Mouse (Mus musculus) limb, embryonic 14.5 days (tissue): ENCODE measurements at regions not wholly inside any gene's neighbourhood (a gene's known extent, or its start where the extent isn't known, plus 50 kb on each side); places are given as distances from the start of the nearest gene placed in this dataset.

Experiments
- ATAC-seq: fragments of 200-750 bp; cut with Nextera tagmentation; 2 replicates; pipeline ENCODE4 v1.8.0; 2017; ENCODE audit warnings: low read depth, moderate number of reproducible peaks, moderate TSS enrichment; ENCODE audit not compliant: low FRiP score
- DNase-seq: peaks from one replicate; pipeline ENCODE4 v3.0.0-alpha.2; 2015; ENCODE audit warnings: low spot score
- H3K27ac ChIP-seq: fragments of 300-500 bp; sonication (generic); replicated peaks from 2 replicates; pipeline ENCODE4 v1.5.1; 2014; ENCODE audit warnings: low read depth, mild to moderate bottlenecking, low read length, moderate library complexity, mixed read lengths
- H3K27me3 ChIP-seq: fragments of 300-500 bp; sonication (generic); 2 replicates; pipeline ENCODE4 v1.6.1; 2014; ENCODE audit warnings: low read length, mixed read lengths; ENCODE audit not compliant: control insufficient read depth, insufficient read depth
- H3K36me3 ChIP-seq: fragments of 300-500 bp; sonication (generic); 2 replicates; pipeline ENCODE4 v1.6.1; 2014; ENCODE audit warnings: mild to moderate bottlenecking, low read length, moderate library complexity, mixed read lengths; ENCODE audit not compliant: control insufficient read depth, insufficient read depth
- H3K4me1 ChIP-seq: fragments of 300-500 bp; sonication (generic); 2 replicates; pipeline ENCODE4 v1.6.1; 2014; ENCODE audit warnings: antibody characterized with exemption, low read length, mixed read lengths; ENCODE audit not compliant: control insufficient read depth, insufficient read depth
- H3K4me2 ChIP-seq: fragments of 300-500 bp; sonication (generic); replicated peaks from 2 replicates; pipeline ENCODE4 v1.6.1; 2014; ENCODE audit warnings: low read depth, mild to moderate bottlenecking, low read length, moderate library complexity; ENCODE audit not compliant: severe bottlenecking
- H3K4me3 ChIP-seq: fragments of 300-500 bp; sonication (generic); replicated peaks from 2 replicates; pipeline ENCODE4 v1.5.1; 2014; ENCODE audit warnings: low read length
- H3K9ac ChIP-seq: fragments of 300-500 bp; sonication (generic); 2 replicates; pipeline ENCODE4 v1.6.1; 2014; ENCODE audit warnings: mild to moderate bottlenecking, low read depth, low read length, moderate library complexity; ENCODE audit not compliant: severe bottlenecking
- H3K9me3 ChIP-seq: fragments of 300-500 bp; sonication (generic); 2 replicates; pipeline ENCODE4 v1.6.1; 2016; ENCODE audit warnings: low read length; ENCODE audit not compliant: control insufficient read depth
- POLR2A ChIP-seq: fragments of 200-500 bp; IDR thresholded peaks from 2 replicates; pipeline ENCODE4 v1.8.0; 2012; ENCODE audit warnings: inconsistent platforms, mild to moderate bottlenecking, moderate library complexity, borderline replicate concordance; ENCODE audit not compliant: insufficient read depth, insufficient read length; ENCODE audit errors: extremely low read depth
- WGBS: fragments of 180-500 bp; shearing (Covaris S2); extraction: QIAGEN DNeasy Blood & Tissue Kit; methylation state at CpG from one replicate; pipeline ENCODE4 v1.1.7; 2014; 5-methylcytosine and 5-hydroxymethylcytosine counted together

GRCm38 (mm10) chr15:37102035-37102555 is 94.5 kb upstream of the Zfp706 start:
- no peak for TF ChIP-seq POLR2A
- ATAC-seq (no peak), DNase-seq (no peak)
- Histone ChIP-seq H3K27me3 (no peaks in the 10 kb centered on the region), H3K36me3 (no peaks in the 10 kb centered on the region), H3K4me2 (no peak overlapping the region), H3K4me3 (no peak overlapping the region), H3K27ac (no peak overlapping the region), H3K4me1 (no peaks in the 10 kb centered on the region), H3K9me3 (no peaks in the 10 kb centered on the region), H3K9ac (no peak overlapping the region)
- WGBS = 55% methylated on average over 2 of the region's 2 CpGs

DNA sequence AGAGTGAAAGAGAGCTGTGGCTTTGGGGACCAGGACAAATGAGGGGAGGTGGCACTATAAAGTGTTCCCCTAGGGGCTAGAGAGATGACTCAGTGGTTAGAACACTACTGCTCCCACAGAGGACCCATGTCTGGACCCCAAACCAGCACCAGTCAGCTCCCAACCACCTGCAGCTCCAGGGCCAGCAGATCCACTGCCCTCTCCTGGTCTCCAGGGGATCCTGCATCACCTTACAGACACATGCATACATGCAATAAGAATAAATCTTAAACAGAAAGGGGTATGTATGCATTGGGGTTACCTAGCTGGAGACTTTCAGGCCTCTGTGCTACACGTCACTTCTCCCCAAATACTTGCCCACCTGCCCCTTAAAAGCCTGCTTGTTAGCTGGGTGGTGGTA is 93.8 kb upstream of the Zfp706 start:
- 95% methylated on average over 1 of the region's 1 CpGs for WGBS
- H3K9ac ChIP-seq = no peak overlapping the region
- H3K4me1 ChIP-seq = no peaks in the 10 kb centered on the region
- DNase-seq (no peak), ATAC-seq (no peak)
- no peak overlapping the region for H3K4me3 ChIP-seq
- H3K27me3 ChIP-seq = no peaks in the 10 kb centered on the region
- no peaks in the 10 kb centered on the region for H3K9me3 ChIP-seq
- no peaks in the 10 kb centered on the region for H3K36me3 ChIP-seq
- H3K4me2 ChIP-seq = no peak overlapping the region
- no peak overlapping the region for H3K27ac ChIP-seq
- TF ChIP-seq POLR2A = no peak

DNA sequence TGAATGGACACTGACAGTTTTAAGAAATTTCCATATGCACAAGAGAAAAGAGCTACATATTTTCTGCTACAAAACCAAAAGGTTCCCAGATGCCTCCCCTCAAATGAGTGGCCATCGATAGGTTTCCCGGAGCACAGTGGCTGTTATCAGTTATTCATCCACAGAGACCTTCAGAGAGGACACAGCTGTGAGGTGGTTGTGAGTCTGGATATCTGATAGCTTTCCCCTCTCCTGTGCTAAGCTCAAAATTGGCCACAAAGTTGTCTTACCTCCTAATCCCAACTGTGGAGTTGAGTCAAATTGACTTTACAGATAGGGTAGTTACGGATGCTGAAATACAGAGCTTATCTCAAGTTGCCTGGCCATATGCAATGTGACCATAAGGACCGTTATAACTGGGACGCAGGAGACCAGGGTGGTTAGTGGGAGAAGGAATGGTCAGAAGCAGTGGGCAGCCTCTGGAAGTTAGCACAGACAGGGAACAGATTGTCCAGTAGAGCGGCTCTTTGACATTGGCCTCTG is 93.3 kb upstream of the Zfp706 start:
- Histone ChIP-seq H3K27ac (no peak overlapping the region), H3K9ac (no peak overlapping the region), H3K4me1 (no peaks in the 10 kb centered on the region), H3K4me3 (no peak overlapping the region), H3K4me2 (no peak overlapping the region), H3K27me3 (no peaks in the 10 kb centered on the region), H3K9me3 (no peaks in the 10 kb centered on the region), H3K36me3 (no peaks in the 10 kb centered on the region)
- 90% methylated on average over 6 of the region's 6 CpGs for WGBS
- DNase-seq (no peak), ATAC-seq (no peak)
- no peak for TF ChIP-seq POLR2A

DNA sequence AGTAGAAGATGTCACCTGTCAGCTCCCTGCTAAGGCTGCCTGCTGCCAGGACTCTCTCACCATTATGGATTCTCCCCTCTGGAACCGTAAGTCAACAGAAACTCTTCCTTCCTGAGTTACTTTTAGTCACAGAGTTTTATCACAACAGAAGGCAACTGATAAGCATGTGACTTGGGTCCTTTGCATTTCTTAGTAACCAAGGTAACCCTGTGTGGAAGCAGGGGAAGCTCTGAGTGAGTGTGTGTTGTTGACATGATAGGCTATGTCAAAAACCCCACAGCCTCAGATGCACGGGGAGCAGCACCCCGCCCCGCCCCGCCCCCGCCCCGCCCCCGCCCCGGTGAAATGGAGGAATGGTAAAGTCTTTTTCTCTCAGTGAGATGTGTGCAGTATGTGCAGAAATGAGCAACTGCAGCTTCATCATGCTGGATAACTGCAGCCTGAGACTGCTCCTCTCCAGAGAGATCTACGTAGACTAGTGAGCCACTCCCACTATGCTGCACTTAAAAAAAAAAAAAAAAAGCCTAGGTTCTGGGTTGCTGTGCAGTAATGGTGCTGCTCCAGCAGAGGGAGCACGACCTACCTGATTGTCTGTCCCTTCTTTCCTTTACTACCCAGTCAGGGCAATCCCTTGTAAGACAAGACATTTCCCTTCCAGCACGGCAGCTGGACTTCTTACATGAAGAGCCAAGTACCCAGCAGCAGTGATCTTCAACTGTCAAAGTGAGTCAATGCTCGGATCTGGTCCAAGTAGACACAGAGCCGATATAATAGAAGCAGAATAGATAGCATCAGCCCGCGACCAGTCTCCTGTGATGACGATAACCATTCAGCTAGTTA is 92.6 kb upstream of the Zfp706 start:
- H3K4me1 ChIP-seq = no peaks in the 10 kb centered on the region
- no peak overlapping the region for H3K27ac ChIP-seq
- 41% methylated on average over 13 of the region's 17 CpGs for WGBS
- H3K4me2 ChIP-seq = peak overlapping the region; percentile 38
- ATAC-seq (peak; percentile 47; the same call in 1 of the 2 replicates), DNase-seq (peak; percentile 72)
- no peaks in the 10 kb centered on the region for H3K36me3 ChIP-seq
- H3K4me3 ChIP-seq = peak overlapping the region; percentile 16; the same call in 1 of the 2 replicates
- no peak for TF ChIP-seq POLR2A
- no peak overlapping the region for H3K9ac ChIP-seq
- no peaks in the 10 kb centered on the region for H3K9me3 ChIP-seq
- no peaks in the 10 kb centered on the region for H3K27me3 ChIP-seq

GRCm38 (mm10) chr15:37099176-37099575 is 91.6 kb upstream of the Zfp706 start:
- WGBS = 94% methylated on average over 1 of the region's 1 CpGs
- no peak for ATAC-seq
- Histone ChIP-seq H3K9ac (no peak overlapping the region), H3K4me3 (no peak overlapping the region), H3K4me1 (no peaks in the 10 kb centered on the region), H3K27ac (no peak overlapping the region), H3K4me2 (no peak overlapping the region), H3K36me3 (no peaks in the 10 kb centered on the region), H3K27me3 (no peaks in the 10 kb centered on the region), H3K9me3 (no peaks in the 10 kb centered on the region)
- TF ChIP-seq POLR2A = no peak
- no peak for DNase-seq
